Mouse (Mus musculus) heart, adult 2 months (tissue): ENCODE data around the gene Pappa. TPM values are rescaled to one million over a fixed set of nuclear protein-coding genes. Genes with fewer than 3 reads are reported as not detected.

ENCODE experiments used
- DNase-seq, 2 experiments: peaks; one replicate each; pipeline ENCODE4 v3.0.0; 2021
- H3K27ac ChIP-seq: fragments of 200-600 bp; 2 replicates; pipeline ENCODE4 v1.8.1; 2022
- H3K27me3 ChIP-seq: fragments of 200-500 bp; 2 replicates; pipeline ENCODE4 v1.6.1; 2012; ENCODE audit warnings: mild to moderate bottlenecking, low read length, inconsistent platforms, mixed read lengths; ENCODE audit not compliant: control insufficient read depth, insufficient read depth
- H3K36me3 ChIP-seq: fragments of 200-500 bp; 2 replicates; pipeline ENCODE4 v1.6.1; 2012; ENCODE audit warnings: low read length, inconsistent platforms; ENCODE audit not compliant: control insufficient read depth, insufficient read depth
- H3K4me1 ChIP-seq: fragments of 200-500 bp; 2 replicates; pipeline ENCODE4 v1.6.1; 2011; ENCODE audit warnings: low read length; ENCODE audit not compliant: control insufficient read depth, insufficient read depth
- H3K4me3 ChIP-seq: fragments of 200-600 bp; 2 replicates; pipeline ENCODE4 v1.8.1; 2022
- H3K79me2 ChIP-seq: fragments of 200-500 bp; replicated peaks from 2 replicates; pipeline ENCODE4 v1.6.1; 2012; ENCODE audit warnings: mild to moderate bottlenecking, inconsistent platforms, low read length, moderate library complexity, mixed read lengths; ENCODE audit not compliant: control insufficient read depth, insufficient read depth
- H3K9ac ChIP-seq: fragments of 200-500 bp; 2 replicates; pipeline ENCODE4 v1.6.1; 2012; ENCODE audit warnings: low read depth, mild to moderate bottlenecking, control low read depth, inconsistent platforms, low read length, mixed read lengths
- EP300 ChIP-seq: fragments of 200-500 bp; IDR thresholded peaks from 2 replicates; pipeline ENCODE4 v1.6.1; 2011; ENCODE audit warnings: low read depth, low read length, control low read depth; ENCODE audit not compliant: insufficient read depth
- POLR2A ChIP-seq: fragments of 200-500 bp; IDR thresholded peaks from 2 replicates; pipeline ENCODE4 v1.6.1; 2011; ENCODE audit warnings: mild to moderate bottlenecking, low read depth, low read length, control low read depth; ENCODE audit not compliant: insufficient read depth
- WGBS: fragments of 180-500 bp; shearing (Covaris S2); methylation state at CpG from one replicate; pipeline ENCODE4 v1.1.7; 2018; 5-methylcytosine and 5-hydroxymethylcytosine counted together
- intact Hi-C: fragments of 180-260 bp; cut with DNase I; formaldehyde crosslinking; loops from one replicate; pipeline ENCODE4 v1.15.1; 2025
- polyA plus RNA-seq: library from polyadenylated mRNA; depleted of rRNA; stranded (reverse); fragments of >200 nt; gene quantifications from 2 replicates; pipeline ENCODE4 v1.2.3, GENCODE M21; 2012
- total RNA-seq, 2 experiments: library from RNA; stranded (reverse); gene quantifications; 2 replicates each; pipeline ENCODE4 v1.2.3; 2021

Gene Pappa
- total and polyA plus RNA-seq, 3 experiments, result 0.16 to 0.41 (median 0.39) TPM

DNA sequence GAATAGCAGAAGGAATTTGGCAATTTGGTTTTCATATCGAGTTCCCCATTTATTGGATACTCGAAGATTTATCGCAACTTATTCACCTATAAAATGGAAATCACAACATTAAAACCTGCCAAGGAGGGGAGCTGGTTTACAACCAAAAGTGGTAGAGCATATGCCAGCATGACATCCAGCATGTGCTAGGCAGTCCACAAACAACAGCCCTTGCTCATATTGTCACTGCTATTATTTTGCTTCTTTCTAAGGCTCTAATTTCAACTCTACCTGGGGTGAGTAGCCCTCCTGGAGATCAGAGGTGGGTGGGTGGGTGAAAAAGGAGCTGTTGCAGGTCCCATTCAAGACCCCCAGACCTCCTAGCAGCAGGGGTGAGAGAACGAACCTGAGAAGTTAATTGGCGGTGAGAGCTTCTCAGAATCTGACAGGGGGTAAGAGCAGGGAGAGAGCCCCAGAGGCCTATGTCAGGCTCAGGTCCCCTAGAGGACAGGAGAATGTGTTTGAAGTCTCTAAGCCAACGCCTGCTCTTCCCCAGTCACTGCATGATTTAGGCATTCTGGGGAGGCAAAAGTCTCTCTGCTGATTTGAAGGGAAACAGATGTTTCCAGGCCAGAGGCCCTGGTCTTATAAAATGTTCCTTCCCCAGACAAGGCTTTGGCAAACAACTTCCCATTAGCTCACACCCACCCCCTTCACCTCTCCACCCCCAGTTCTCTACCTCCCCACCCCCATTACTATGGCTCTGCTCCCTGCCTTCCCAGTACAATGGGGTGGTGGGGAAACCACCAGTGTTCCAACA, 279.1 kb downstream of the Pappa start:
- TF ChIP-seq POLR2A, result no peak
- no peak for TF ChIP-seq EP300
- Histone ChIP-seq H3K79me2 (no peaks in the 10 kb centered on the region), H3K36me3 (no peaks in the 10 kb centered on the region), H3K4me1 (no peaks in the 10 kb centered on the region), H3K27ac (no peak overlapping the region), H3K4me3 (no peak overlapping the region), H3K9ac (no peak overlapping the region), H3K27me3 (no peaks in the 10 kb centered on the region)
- DNase-seq, result no peak
- 62% methylated on average over 6 of the region's 6 CpGs for WGBS
- intact Hi-C loops, result no loop called here
